Mouse (Mus musculus): Measurements from ENCODE around the gene Dohh. TPM values are rescaled to one million over a fixed set of nuclear protein-coding genes. Genes with fewer than 3 reads are reported as not detected.
A peak's percentile ranks its signal among the peaks of the same experiment; 100 is the strongest.

Dohh gene
- total and polyA plus RNA-seq, 2 experiments from 2014 or later: 95.8 to 132 TPM

DNA sequence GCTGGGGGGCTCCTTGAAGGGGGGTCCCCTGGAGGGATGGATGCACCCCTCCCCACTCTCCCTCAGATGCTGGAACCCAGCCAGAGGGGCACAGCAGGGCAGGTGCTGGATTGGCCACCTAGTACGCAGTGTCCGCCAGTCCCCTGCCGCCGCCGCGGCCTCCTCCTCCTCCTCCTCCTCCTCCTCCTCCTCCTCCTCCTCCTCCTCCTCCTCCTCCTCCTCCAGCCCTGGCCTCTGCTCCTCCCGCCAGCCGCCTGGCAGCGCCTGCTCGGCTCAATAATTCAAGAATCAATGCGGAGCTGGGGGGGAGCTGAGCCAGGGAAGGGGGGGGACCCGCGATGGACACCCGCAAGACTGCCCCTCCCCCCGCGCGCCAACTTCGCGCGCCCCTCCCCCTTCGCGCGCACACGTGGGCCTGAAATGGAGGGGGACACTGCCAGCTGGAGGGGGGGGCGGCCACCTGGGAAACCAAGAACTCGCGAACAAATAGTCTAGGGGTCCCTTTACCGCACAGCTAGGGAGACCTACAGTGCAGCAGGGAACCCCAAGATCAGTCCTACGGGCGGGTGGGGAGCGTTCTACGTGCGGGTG, 41.9 kb downstream of the Dohh start:
- H3K27ac ChIP-seq (ENCODE audit: low read depth, low read length): no peak overlapping the region
- DNase-seq (ENCODE audit: low spot score): no peak
- H3K4me1 ChIP-seq (ENCODE audit: insufficient read depth, low read length): peaks cover 17% of the 10 kb centered on the region; the same call in 1 of the 2 replicates

GRCm38 (mm10) chr10:81426897-81427296, 42.7 kb downstream of the Dohh start:
- no peaks in the 10 kb centered on the region for H3K36me3 ChIP-seq (ENCODE audit: insufficient read depth, low read length)
- ATAC-seq (ENCODE audit: low FRiP score): no peak
- peaks cover 19% of the 10 kb centered on the region; the same call in 1 of the 2 replicates for H3K4me1 ChIP-seq (ENCODE audit: insufficient read depth, low read length)
- 3% methylated on average over 34 of the region's 38 CpGs for WGBS
- no peaks in the 10 kb centered on the region for H3K27me3 ChIP-seq (ENCODE audit: insufficient read depth, low read length)
- peak overlapping the region; percentile 40 for H3K4me3 ChIP-seq (ENCODE audit: low read depth, low read length)
- no peaks in the 10 kb centered on the region for H3K9me3 ChIP-seq (ENCODE audit: low read length)
- DNase-seq (ENCODE audit: low spot score): no peak
- TF ChIP-seq CTCF (IDR thresholded peaks at IDR 0.05): no peak
- H3K9ac ChIP-seq (replicated peaks; ENCODE audit: low read length, poor library complexity, severe bottlenecking): peak overlapping the region; percentile 48; the same call in 1 of the 2 replicates
- peak overlapping the region; percentile 88 for H3K4me2 ChIP-seq (ENCODE audit: low read depth, low read length, poor library complexity, severe bottlenecking)
- no peak overlapping the region for H3K27ac ChIP-seq (ENCODE audit: low read depth, low read length)

More for the DNA sequence above, 41.9 kb downstream of the Dohh start:
- H3K9ac ChIP-seq (replicated peaks; ENCODE audit: low read length, poor library complexity, severe bottlenecking): peak overlapping the region; percentile 46
- peak overlapping the region; percentile 40 for H3K4me3 ChIP-seq (ENCODE audit: low read depth, low read length)
- TF ChIP-seq CTCF (IDR thresholded peaks at IDR 0.05): no peak
- H3K9me3 ChIP-seq (ENCODE audit: low read length): no peaks in the 10 kb centered on the region
- 1% methylated on average over 21 of the region's 33 CpGs for WGBS
- H3K4me2 ChIP-seq (ENCODE audit: low read depth, low read length, poor library complexity, severe bottlenecking): peak overlapping the region; percentile 88
- ATAC-seq (ENCODE audit: low FRiP score): no peak
- no peaks in the 10 kb centered on the region for H3K27me3 ChIP-seq (ENCODE audit: insufficient read depth, low read length)
- no peaks in the 10 kb centered on the region for H3K36me3 ChIP-seq (ENCODE audit: insufficient read depth, low read length)

GRCm38 (mm10) chr10:81427327-81427726, 43.1 kb downstream of the Dohh start:
- Histone ChIP-seq H3K9ac (replicated peaks; ENCODE audit: low read length, poor library complexity, severe bottlenecking) (peak overlapping the region; percentile 48; the same call in 1 of the 2 replicates), H3K9me3 (ENCODE audit: low read length) (no peaks in the 10 kb centered on the region), H3K4me3 (ENCODE audit: low read depth, low read length) (peak overlapping the region; percentile 40), H3K4me2 (ENCODE audit: low read depth, low read length, poor library complexity, severe bottlenecking) (peak overlapping the region; percentile 88), H3K36me3 (ENCODE audit: insufficient read depth, low read length) (no peaks in the 10 kb centered on the region), H3K27me3 (ENCODE audit: insufficient read depth, low read length) (no peaks in the 10 kb centered on the region), H3K27ac (ENCODE audit: low read depth, low read length) (no peak overlapping the region), H3K4me1 (ENCODE audit: insufficient read depth, low read length) (peaks cover 19% of the 10 kb centered on the region; the same call in 1 of the 2 replicates)
- TF ChIP-seq CTCF (IDR thresholded peaks at IDR 0.05): no peak
- no peak for ATAC-seq (ENCODE audit: low FRiP score)
- 36% methylated on average over 3 of the region's 3 CpGs for WGBS
- DNase-seq (ENCODE audit: low spot score): no peak

GRCm38 (mm10) chr10:81427804-81428506, 43.7 kb downstream of the Dohh start:
- no peak overlapping the region for H3K4me2 ChIP-seq (ENCODE audit: low read depth, low read length, poor library complexity, severe bottlenecking)
- H3K9ac ChIP-seq (replicated peaks; ENCODE audit: low read length, poor library complexity, severe bottlenecking): no peak overlapping the region
- WGBS: 78% methylated on average over 8 of the region's 8 CpGs
- no peak for TF ChIP-seq CTCF (IDR thresholded peaks at IDR 0.05)
- H3K4me3 ChIP-seq (ENCODE audit: low read depth, low read length): no peak overlapping the region
- no peak for DNase-seq (ENCODE audit: low spot score)
- no peaks in the 10 kb centered on the region for H3K27me3 ChIP-seq (ENCODE audit: insufficient read depth, low read length)
- peaks cover 23% of the 10 kb centered on the region; the same call in 1 of the 2 replicates for H3K4me1 ChIP-seq (ENCODE audit: insufficient read depth, low read length)
- no peaks in the 10 kb centered on the region for H3K9me3 ChIP-seq (ENCODE audit: low read length)
- no peak for ATAC-seq (ENCODE audit: low FRiP score)
- no peak overlapping the region for H3K27ac ChIP-seq (ENCODE audit: low read depth, low read length)
- H3K36me3 ChIP-seq (ENCODE audit: insufficient read depth, low read length): no peaks in the 10 kb centered on the region

DNA sequence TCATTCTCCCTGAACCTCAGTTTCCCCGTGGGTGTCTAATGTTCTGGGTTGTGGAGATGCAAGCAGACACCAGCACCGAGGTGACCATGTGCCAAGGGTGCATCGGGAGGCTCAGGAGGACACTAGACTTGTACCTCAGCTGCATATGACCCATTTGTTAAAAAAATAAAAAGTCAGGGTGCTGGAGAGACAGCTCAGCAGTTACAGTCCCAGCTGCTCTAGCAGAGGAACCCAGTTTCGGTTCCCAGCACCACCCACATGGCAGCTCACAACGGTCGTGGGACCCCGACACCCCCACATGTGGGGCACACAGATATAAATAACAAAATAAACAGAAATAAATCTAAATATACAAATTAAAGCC, 44.3 kb downstream of the Dohh start:
- ATAC-seq (ENCODE audit: low FRiP score): no peak
- no peak overlapping the region for H3K4me2 ChIP-seq (ENCODE audit: low read depth, low read length, poor library complexity, severe bottlenecking)
- 90% methylated on average over 7 of the region's 7 CpGs for WGBS
- H3K4me3 ChIP-seq (ENCODE audit: low read depth, low read length): no peak overlapping the region
- peaks cover 24% of the 10 kb centered on the region; the same call in 1 of the 2 replicates for H3K4me1 ChIP-seq (ENCODE audit: insufficient read depth, low read length)
- H3K36me3 ChIP-seq (ENCODE audit: insufficient read depth, low read length): no peaks in the 10 kb centered on the region
- no peak for TF ChIP-seq CTCF (IDR thresholded peaks at IDR 0.05)
- H3K9me3 ChIP-seq (ENCODE audit: low read length): no peaks in the 10 kb centered on the region
- H3K27me3 ChIP-seq (ENCODE audit: insufficient read depth, low read length): no peaks in the 10 kb centered on the region
- H3K9ac ChIP-seq (replicated peaks; ENCODE audit: low read length, poor library complexity, severe bottlenecking): no peak overlapping the region
- no peak for DNase-seq (ENCODE audit: low spot score)
- no peak overlapping the region for H3K27ac ChIP-seq (ENCODE audit: low read depth, low read length)

DNA sequence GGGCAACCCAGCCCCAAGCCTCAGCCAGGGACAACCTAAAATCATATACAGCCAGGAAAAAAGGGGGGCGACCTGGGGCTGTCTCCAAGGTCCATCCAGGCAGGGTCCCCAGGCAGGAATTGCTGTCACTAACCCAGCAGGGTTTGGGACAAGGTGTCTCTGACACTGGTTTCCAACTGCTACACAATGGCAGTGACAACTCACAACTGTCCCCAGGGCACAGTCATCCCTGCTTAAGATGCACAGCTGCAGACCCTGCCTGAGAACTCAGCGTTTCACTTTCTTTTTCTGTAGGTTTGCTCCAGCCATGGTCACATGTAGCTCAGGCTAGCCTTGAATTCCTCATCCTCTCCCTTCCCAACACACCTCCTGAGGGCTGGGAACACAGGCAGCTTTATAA, 44.9 kb downstream of the Dohh start:
- TF ChIP-seq CTCF (IDR thresholded peaks at IDR 0.05): no peak
- H3K9ac ChIP-seq (replicated peaks; ENCODE audit: low read length, poor library complexity, severe bottlenecking): no peak overlapping the region
- peak overlapping the region; percentile 82; the same call in 1 of the 2 replicates for H3K4me3 ChIP-seq (ENCODE audit: low read depth, low read length)
- WGBS: 29% methylated on average over 2 of the region's 2 CpGs
- no peaks in the 10 kb centered on the region for H3K9me3 ChIP-seq (ENCODE audit: low read length)
- ATAC-seq (ENCODE audit: low FRiP score) (no peak), DNase-seq (ENCODE audit: low spot score) (no peak)
- H3K36me3 ChIP-seq (ENCODE audit: insufficient read depth, low read length): no peaks in the 10 kb centered on the region
- no peak overlapping the region; the same call in 1 of the 2 replicates for H3K27ac ChIP-seq (ENCODE audit: low read depth, low read length)
- H3K4me1 ChIP-seq (ENCODE audit: insufficient read depth, low read length): peaks cover 26% of the 10 kb centered on the region; the same call in 1 of the 2 replicates
- peak overlapping the region; percentile 91 for H3K4me2 ChIP-seq (ENCODE audit: low read depth, low read length, poor library complexity, severe bottlenecking)
- H3K27me3 ChIP-seq (ENCODE audit: insufficient read depth, low read length): no peaks in the 10 kb centered on the region

All from midbrain, postnatal 0 days (tissue).